Mouse (Mus musculus) forebrain, embryonic 12.5 days (tissue): ENCODE results near the gene Sh3pxd2a. TPM values are rescaled to one million over a fixed set of nuclear protein-coding genes. Genes with fewer than 3 reads are reported as not detected.
A peak's percentile ranks its signal among the peaks of the same experiment; 100 is the strongest.

ENCODE experiments used
- ATAC-seq: fragments of 200-750 bp; cut with Nextera tagmentation; 2 replicates; pipeline ENCODE4 v1.8.0; 2017; ENCODE audit warnings: moderate TSS enrichment; ENCODE audit not compliant: low FRiP score
- H3K27ac ChIP-seq: fragments of 300-500 bp; sonication (generic); 2 replicates; pipeline ENCODE4 v1.5.1; 2016; ENCODE audit warnings: mild to moderate bottlenecking
- H3K27me3 ChIP-seq: fragments of 300-500 bp; sonication (generic); 2 replicates; pipeline ENCODE4 v1.6.1; 2016; ENCODE audit warnings: mild to moderate bottlenecking
- H3K36me3 ChIP-seq: fragments of 300-500 bp; sonication (generic); replicated peaks from 2 replicates; pipeline ENCODE4 v1.6.1; 2016; ENCODE audit warnings: mild to moderate bottlenecking
- H3K4me1 ChIP-seq: fragments of 300-500 bp; sonication (generic); 2 replicates; pipeline ENCODE4 v1.6.1; 2016
- H3K4me2 ChIP-seq: fragments of 300-500 bp; sonication (generic); 2 replicates; pipeline ENCODE4 v1.6.1; 2016; ENCODE audit warnings: mild to moderate bottlenecking, moderate library complexity
- H3K4me3 ChIP-seq: fragments of 300-500 bp; sonication (generic); replicated peaks from 2 replicates; pipeline ENCODE4 v1.5.1; 2016; ENCODE audit warnings: mild to moderate bottlenecking
- H3K9ac ChIP-seq: fragments of 300-500 bp; sonication (generic); 2 replicates; pipeline ENCODE4 v1.6.1; 2016; ENCODE audit warnings: mild to moderate bottlenecking
- H3K9me3 ChIP-seq: fragments of 300-500 bp; sonication (generic); 2 replicates; pipeline ENCODE4 v1.6.1; 2016
- WGBS: fragments of 180-500 bp; shearing (Covaris S2); methylation state at CpG from one replicate; pipeline ENCODE4 v1.1.7; 2016; 5-methylcytosine and 5-hydroxymethylcytosine counted together
- microRNA-seq: library from miRNA; unstranded; fragments of <30 nt; microRNA quantifications from one replicate; pipeline ENCODE4, GENCODE M21; 2017
- polyA plus RNA-seq: library from polyadenylated mRNA; unstranded; fragments of >200 nt; fragmentation: Nextera tagmentation; extraction: Ambion mirVana; gene quantifications from 2 replicates; pipeline ENCODE4 v1.2.1, GENCODE M21; 2016

Gene Sh3pxd2a
- polyA plus RNA-seq, 1 experiment from 2014 or later: 3.7 TPM

DNA sequence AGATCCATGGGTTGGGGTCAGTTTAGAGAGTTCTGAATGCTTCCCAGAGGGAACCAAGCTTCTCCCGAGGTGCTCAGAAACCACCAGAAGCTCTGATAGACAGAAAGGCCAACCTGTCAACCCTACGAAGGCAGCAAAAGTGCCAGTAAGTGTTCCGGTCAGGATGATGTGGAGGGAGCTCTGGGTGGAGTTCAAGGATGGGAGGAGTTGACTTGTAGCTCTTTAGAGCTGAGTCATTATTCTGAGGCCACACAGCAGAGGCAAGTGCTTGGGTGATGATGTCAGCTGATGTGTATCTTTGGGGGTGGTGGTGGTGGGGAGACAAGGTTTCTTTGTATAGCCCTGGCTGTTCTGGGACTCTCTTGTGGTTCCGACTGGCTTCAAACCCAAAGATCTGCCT, 244.6 kb downstream of the Sh3pxd2a start:
- Histone ChIP-seq H3K4me3 (no peak overlapping the region), H3K27me3 (no peaks in the 10 kb centered on the region; the same call in 1 of the 2 replicates), H3K27ac (no peak overlapping the region), H3K36me3 (no peaks in the 10 kb centered on the region), H3K9ac (no peak overlapping the region), H3K4me1 (peaks cover 10% of the 10 kb centered on the region; the same call in 1 of the 2 replicates), H3K9me3 (no peaks in the 10 kb centered on the region), H3K4me2 (no peak overlapping the region)
- ATAC-seq: no peak
- WGBS: 89% methylated on average over 4 of the region's 4 CpGs

GRCm38 (mm10) chr19:47216766-47217165, 247.4 kb downstream of the Sh3pxd2a start:
- Histone ChIP-seq H3K36me3 (no peaks in the 10 kb centered on the region), H3K9ac (no peak overlapping the region), H3K27ac (no peak overlapping the region), H3K27me3 (no peaks in the 10 kb centered on the region), H3K9me3 (no peaks in the 10 kb centered on the region), H3K4me1 (peaks cover 14% of the 10 kb centered on the region), H3K4me3 (no peak overlapping the region), H3K4me2 (no peak overlapping the region)
- no peak for ATAC-seq
- WGBS: 89% methylated on average over 5 of the region's 5 CpGs

- 76% methylated on average over 1 of the region's 1 CpGs for WGBS
These were observed 250.7 kb downstream of the Sh3pxd2a start for GRCm38 (mm10) chr19:47213470-47213869.

DNA sequence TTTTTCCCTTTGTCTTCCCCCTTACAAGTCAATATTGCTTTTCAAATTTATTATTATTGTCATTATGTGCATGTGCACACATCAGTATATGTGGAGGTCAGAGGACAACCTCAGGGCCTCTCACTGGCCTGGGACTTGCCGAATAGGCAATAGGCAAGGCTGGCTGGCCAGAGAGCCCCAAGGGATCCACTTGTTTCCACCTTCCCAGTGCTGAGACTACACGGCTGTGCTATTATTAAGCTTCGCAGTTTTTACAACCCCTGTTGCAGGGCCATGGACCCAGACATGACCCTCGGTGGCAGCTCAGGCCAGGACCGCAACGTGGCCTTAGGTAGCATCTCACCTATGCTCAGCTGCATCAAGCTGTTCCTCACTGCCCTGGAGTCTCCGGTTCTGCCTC, 251.8 kb downstream of the Sh3pxd2a start:
- Histone ChIP-seq H3K4me1 (peaks cover 10% of the 10 kb centered on the region), H3K36me3 (no peaks in the 10 kb centered on the region), H3K9me3 (no peaks in the 10 kb centered on the region), H3K4me2 (no peak overlapping the region), H3K9ac (no peak overlapping the region), H3K27me3 (no peaks in the 10 kb centered on the region; the same call in 1 of the 2 replicates), H3K4me3 (no peak overlapping the region), H3K27ac (peak overlapping the region; percentile 75; the same call in 1 of the 2 replicates)
- no peak for ATAC-seq
- WGBS: 84% methylated on average over 7 of the region's 7 CpGs

More at GRCm38 (mm10) chr19:47213470-47213869, 250.7 kb downstream of the Sh3pxd2a start:
- no peak overlapping the region for H3K27ac ChIP-seq
- ATAC-seq: no peak
- no peak overlapping the region for H3K4me3 ChIP-seq
- no peaks in the 10 kb centered on the region; the same call in 1 of the 2 replicates for H3K27me3 ChIP-seq
- no peaks in the 10 kb centered on the region for H3K36me3 ChIP-seq
- no peak overlapping the region for H3K9ac ChIP-seq
- no peaks in the 10 kb centered on the region for H3K9me3 ChIP-seq
- no peak overlapping the region for H3K4me2 ChIP-seq
- peaks cover 10% of the 10 kb centered on the region for H3K4me1 ChIP-seq

- H3K9ac ChIP-seq: no peak overlapping the region
- H3K4me3 ChIP-seq: no peak overlapping the region
- no peaks in the 10 kb centered on the region for H3K9me3 ChIP-seq
- no peaks in the 10 kb centered on the region for H3K36me3 ChIP-seq
- H3K4me2 ChIP-seq: no peak overlapping the region
- H3K27ac ChIP-seq: peak overlapping the region; percentile 75
- no peaks in the 10 kb centered on the region; the same call in 1 of the 2 replicates for H3K27me3 ChIP-seq
- H3K4me1 ChIP-seq: peaks cover 10% of the 10 kb centered on the region
- peak; percentile 41; the same call in 1 of the 2 replicates for ATAC-seq
- WGBS: 74% methylated on average over 10 of the region's 10 CpGs
These were observed 252.4 kb downstream of the Sh3pxd2a start for GRCm38 (mm10) chr19:47211609-47212312.

- H3K4me3 ChIP-seq: no peak overlapping the region
- no peak overlapping the region for H3K4me2 ChIP-seq
These were observed 253.8 kb downstream of the Sh3pxd2a start for GRCm38 (mm10) chr19:47210432-47210831.

More at GRCm38 (mm10) chr19:47210432-47210831, 253.8 kb downstream of the Sh3pxd2a start:
- Histone ChIP-seq H3K9me3 (no peaks in the 10 kb centered on the region), H3K27me3 (no peaks in the 10 kb centered on the region; the same call in 1 of the 2 replicates), H3K9ac (no peak overlapping the region), H3K27ac (no peak overlapping the region), H3K4me1 (peaks cover 10% of the 10 kb centered on the region), H3K36me3 (no peaks in the 10 kb centered on the region)
- WGBS: 97% methylated on average over 4 of the region's 4 CpGs
- no peak for ATAC-seq

Small RNAs within 50 kb of the gene (microRNA-seq; reads per million reads assigned to microRNA genes)
- not detected for gene Mir6995

Other genes starting within 250 kb of the Sh3pxd2a start
- 37.2 and 45.3 TPM in 2 replicates for gene Stn1, start 73.1 kb upstream of the Sh3pxd2a start, polyA plus RNA-seq
- 10.1 and 12.1 TPM in 2 replicates for gene Slk, start 115.3 kb upstream of the Sh3pxd2a start, polyA plus RNA-seq
- gene Col17a1, start 227.7 kb upstream of the Sh3pxd2a start, polyA plus RNA-seq: 0.92 and 1.1 TPM in 2 replicates